Mouse (Mus musculus) embryo, embryonic 11.5 days (tissue): ENCODE measurements around the gene Adam33.
"Not testable (repeated sequence)": the region's sequence is repeated elsewhere in the genome, so short reads cannot be mapped to it uniquely, and the experiment has no call there.

Experiments used
- DNase-seq: peaks from one replicate; pipeline ENCODE4 v3.0.0-alpha.2; 2012; ENCODE audit warnings: low read depth, low spot score

Gene Adam33

GRCm38 (mm10) chr2:131063404-131063864, at the start of gene Adam33:
TSS of gene Adam33 (minus strand) at chr2:131063814.
- DNase-seq: no peak

DNA sequence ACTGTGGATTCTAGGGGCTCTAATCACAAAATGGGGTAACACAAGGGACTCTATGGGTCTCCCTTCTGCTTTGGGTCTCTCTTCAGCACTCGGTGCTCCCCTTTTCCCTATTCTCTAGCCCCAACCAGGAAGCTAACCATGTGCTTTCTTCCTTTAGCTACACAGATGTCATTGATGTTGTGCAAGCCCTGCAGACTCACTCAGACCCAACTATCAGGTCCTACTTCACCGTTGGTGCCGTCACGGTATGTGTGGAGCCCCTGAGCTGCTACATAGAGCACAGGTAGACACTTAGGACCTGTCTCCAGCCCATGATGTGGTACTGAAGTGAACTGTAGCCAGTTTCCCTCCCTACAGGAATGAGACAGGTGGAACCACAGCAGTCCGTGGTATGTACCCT, 42.4 kb upstream of the Adam33 start:
- DNase-seq: no peak

- DNase-seq: not testable (repeated sequence)
These were observed 41.4 kb upstream of the Adam33 start for GRCm38 (mm10) chr2:131105061-131105460.

DNA sequence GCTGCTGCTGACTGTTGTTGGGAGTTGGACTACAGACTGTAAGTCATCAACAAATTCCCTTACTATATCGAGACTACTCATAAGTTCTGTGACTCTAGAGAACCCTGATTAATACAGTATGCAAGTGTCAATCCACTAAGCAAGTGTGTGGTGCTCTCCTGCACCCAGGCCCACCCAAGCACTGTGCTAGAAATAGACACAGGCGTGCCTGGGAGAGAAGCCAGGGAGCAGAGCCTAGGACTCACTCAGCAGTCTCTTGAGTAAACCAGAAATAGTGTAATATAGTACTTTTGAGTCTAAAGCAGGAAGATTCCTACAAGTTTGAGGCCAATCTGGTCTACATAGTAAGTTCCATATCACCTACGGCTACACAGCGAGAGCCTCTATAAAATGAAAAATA, 40.4 kb upstream of the Adam33 start:
- no peak for DNase-seq

DNA sequence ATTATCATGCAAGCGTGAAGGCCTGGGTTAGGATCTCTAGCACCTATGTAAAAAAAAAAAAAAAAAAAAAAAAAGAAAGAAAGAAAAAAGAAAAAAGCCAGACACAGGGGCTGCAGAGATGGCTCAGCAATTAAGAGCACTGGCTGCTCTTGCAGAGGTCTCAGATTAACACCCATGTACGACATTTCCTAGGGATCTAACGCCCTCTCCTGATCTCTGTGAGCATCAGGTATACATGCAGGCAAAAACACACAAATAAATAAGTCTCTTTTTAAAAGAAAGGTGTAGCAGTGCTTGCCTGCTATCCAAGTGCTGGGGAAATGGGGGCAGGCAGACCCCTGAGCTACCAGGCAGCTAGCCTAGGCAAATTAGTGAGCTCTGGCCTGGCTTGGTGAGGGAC, 37.9 kb upstream of the Adam33 start:
- DNase-seq: no peak

DNA sequence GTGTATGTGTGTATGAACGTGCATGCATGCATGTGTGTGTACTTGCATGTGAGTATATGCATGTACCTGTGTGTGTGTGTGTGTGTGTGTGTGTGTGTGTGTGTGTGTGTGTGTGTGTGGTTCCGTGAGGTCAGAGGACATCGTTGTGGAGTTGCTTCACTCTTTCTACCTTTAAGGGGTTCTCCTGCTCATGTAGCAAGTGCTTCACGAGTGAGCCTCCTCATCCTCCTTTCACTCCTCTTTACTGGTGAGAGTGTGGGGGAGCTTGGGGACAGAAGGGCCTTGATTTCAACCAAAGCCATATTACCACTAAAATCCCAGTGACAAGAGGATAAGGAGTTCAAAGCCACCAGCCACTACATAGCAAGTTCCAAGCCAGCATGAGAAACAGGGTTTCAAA, 33.5 kb upstream of the Adam33 start:
- DNase-seq: no peak

DNA sequence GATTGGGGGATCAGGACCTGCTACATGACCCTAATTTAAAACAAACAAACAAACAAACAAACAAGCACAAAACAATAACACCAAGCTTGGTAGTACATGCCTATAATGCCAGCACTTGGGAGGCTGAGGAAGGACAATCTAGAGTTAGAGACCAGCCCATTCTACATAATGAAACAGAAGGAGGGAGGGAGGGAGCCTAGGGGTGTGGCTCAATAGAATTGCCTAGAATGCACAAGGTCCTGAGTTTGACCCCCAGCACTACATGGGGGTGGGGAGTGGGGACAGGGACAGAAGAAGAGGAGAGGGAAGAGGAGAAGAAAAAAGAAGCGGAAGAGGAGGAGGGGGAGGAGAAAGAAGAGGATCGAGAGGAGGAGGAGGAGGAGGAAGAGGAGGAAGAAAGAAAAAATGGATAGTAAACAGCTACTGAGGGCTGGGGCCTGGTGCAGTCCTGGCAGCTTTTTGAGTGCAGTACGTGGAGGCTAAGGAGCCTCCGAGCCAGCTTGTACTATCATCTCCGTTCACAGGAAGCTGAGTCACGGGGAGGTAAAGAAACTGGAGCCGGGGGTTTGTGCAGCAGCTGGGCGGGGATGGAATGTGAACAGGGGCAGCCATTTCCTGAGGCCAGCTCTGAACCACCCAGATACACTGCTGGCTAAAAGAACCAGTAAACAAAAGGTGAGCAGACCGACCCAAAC, 32.6 kb upstream of the Adam33 start:
- DNase-seq: peak; percentile 44

DNA sequence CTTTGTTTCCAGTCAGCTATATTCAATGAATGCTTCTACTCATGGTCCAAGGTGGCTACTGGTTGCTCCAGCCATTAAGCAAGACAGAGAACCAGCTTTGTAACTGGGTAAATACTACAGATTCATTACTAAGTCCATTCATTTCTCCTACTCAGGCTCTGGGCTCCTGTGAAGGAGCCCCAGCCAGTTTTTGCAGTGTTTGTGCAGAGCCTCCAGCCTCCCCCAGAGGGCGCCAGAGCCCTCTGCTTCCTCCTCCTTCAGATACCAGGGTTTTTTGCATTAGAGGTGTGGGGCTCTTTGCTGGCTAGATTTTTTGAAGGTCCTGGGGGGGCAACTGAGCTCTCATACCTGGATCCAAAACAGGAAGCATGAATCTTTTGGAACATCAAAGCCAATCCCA, 31.2 kb upstream of the Adam33 start:
- peak; percentile 72 for DNase-seq

GRCm38 (mm10) chr2:131093577-131093976, 30.0 kb upstream of the Adam33 start:
- DNase-seq: no peak

DNA sequence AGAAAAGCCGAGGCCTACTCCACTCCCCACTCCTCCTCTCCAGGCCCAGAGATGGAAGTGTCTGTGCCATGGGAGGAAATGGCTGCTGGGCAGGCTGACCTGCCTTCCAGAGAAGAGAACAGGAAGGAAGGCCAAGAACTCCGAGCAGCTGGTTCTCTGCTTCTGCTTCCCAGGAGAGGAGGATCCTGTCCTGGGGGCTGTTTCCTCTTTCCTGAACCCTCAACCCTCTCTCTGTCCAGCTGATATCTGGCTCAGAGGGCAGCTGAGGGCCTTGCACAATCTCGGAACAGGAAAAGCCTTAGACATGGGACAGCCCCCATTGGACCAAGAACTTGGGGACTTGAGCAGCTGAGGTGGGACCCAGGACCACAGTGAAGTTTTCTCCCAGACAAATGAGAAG, 27.2 kb upstream of the Adam33 start:
- no peak for DNase-seq

- no peak for DNase-seq
These were observed 26.0 kb upstream of the Adam33 start for GRCm38 (mm10) chr2:131089634-131090033.

DNA sequence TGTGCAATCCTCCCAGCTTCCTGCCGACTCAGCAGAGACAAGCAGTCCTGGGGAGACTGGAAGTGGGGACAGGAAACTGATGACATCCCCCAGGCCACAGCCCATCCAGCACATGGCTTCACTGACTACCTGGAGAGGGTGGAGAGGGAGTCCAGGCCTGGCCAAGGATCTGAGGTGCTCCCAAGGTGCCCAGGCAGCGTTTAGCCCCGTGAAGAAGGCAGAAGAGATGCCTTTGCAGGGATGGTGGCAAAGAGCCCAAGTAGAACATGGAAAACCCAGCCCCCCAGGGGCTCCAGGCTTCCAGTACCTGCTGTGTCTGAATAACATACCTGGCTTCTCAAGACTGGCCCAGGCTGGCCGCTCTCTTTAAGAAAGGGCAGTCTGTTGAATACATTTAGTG, 25.0 kb upstream of the Adam33 start:
- no peak for DNase-seq

DNA sequence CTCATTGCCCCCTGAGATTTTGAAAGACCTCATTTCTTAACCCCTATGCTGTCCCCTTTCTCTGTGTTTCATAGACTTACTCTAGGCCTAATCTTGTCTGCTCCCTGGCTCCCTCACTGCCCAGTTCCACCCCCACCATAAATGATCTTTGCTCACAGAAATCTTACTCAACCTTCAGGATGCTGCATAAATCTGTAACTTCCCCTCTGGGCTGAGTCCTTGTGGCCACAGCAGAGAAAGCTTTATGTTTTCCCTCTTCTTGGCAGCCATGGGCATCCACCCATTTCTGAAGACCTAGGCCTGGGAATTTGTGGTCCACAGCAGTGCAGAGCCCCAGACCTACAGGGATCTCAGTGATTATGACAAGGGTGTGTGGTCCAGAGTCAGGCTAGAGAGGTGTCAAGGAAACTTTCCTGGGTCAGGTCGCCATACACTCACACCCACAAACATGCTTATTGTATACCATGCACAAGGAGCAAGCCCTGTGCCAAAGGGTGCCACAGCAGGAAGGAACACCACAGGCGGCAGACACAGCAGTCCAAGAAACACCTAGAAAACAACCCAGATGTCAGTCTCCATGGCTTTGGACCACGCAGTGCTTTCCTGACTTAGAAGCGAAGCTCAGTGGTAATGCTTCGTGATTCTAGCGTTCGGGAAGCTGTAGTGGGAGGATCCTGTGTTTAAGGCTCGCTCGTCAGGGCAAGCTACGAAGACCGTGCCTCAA, 23.2 kb upstream of the Adam33 start, which contains the start of gene Siglec1:
Gene Siglec1 (minus strand): TSS at position 99 of the 724 bp plus-strand sequence.
- no peak for DNase-seq

DNA sequence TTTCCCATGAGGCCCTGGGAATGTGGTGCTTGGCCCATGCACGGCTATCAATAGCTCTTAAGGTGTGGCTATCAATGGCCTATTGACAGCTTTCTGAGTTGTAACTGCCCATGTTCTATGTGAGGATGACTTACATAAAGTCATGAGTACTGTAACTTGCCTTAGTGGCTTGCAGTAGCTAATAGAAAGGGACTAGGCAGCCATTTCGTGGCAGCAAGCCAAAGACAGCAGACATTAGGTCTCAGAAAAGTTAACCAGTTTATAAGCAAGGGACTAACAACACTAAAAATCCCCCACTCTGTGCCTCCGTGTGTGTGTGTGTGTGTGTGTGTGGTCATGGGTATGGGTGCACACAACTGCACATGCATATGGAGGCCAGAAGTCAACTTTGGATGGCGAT, 20.6 kb upstream of the Adam33 start:
- DNase-seq: no peak

- no peak for DNase-seq
These were observed 16.9 kb upstream of the Adam33 start for GRCm38 (mm10) chr2:131080507-131080906.

DNA sequence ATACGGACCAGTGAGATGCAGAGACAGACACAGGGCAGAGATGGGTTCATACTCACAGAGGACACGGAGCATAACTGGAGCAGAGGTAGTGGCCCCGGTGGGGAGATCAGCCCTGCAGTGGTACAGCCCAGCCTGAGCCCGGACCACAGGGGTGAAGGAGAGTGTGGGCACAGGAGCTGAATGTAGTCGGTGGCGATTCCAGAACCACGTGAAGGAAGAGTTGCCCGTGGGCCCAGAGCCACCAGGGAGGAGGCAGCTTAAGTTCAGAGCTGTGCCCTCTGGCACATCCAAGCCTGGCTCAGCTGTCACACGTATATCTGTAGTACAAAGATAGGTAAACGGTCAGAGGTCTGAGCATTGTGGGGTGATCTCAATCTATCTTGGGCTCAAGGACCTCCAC, 8.9 kb upstream of the Adam33 start:
- no peak for DNase-seq

GRCm38 (mm10) chr2:131067481-131067880, 3.9 kb upstream of the Adam33 start:
- no peak for DNase-seq

- no peak for DNase-seq
These were observed 2.7 kb upstream of the Adam33 start for GRCm38 (mm10) chr2:131066342-131066741.

GRCm38 (mm10) chr2:131061607-131062006, 2.0 kb downstream of the Adam33 start:
- DNase-seq: no peak

GRCm38 (mm10) chr2:131060784-131061183, 2.8 kb downstream of the Adam33 start:
- no peak for DNase-seq

DNA sequence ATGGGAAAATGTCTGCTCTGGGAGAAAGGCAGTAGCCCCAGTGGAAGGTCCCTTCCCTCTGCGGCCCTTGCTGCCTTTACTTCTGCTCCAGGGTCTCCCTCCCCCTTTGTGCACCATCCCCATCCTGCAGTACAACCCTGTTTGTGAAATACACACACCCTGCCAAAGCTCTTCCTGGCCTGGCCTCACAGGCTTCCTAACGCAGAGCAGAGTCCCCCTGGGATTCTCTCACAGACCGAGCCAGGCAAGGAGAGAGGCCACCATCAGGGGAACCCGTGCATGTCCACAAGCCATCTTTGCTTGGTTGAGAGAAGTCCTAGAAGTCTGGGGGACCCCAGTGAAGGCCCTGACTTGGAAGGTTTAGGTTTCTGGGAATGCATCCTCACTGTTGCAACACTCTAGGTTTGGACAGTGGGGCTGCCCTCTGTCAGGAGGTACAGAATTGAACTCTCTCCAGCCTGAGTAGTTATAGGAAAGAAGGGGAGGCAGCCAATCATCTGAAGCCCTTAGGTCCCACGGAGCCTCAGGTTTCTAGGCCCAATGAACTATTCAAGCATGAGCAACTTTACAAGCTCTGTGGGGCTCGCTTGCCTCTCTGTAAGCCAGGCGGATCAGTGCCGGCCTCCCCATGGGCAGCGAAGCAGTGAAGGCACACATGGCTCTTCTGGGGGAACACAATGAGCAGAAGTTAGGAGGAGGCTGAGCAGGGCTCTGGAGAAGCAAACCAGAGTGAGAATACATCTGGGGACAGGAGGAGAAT, 3.7 kb downstream of the Adam33 start:
- DNase-seq: no peak

- DNase-seq: no peak
These were observed 4.2 kb downstream of the Adam33 start for GRCm38 (mm10) chr2:131059377-131059776.
